Mouse (Mus musculus) layer of hippocampus, postnatal 14 days (tissue): ENCODE data around the gene Ctxn1. TPM values are rescaled to one million over a fixed set of nuclear protein-coding genes. Genes with fewer than 3 reads are reported as not detected.

Experiments
- DNase-seq, 2 experiments: peaks; one replicate each; pipeline ENCODE4 v3.0.0; 2021 to 2022; ENCODE audit warnings: low spot score in 2 of 2, mixed read lengths in 1 of 2
- total RNA-seq, 2 experiments: library from RNA; stranded (reverse); gene quantifications; 2 replicates each; pipeline ENCODE4 v1.2.3; 2021

The Ctxn1 gene
- total RNA-seq, 2 experiments from 2014 or later: 431 to 433 TPM

- DNase-seq: no peak
These were observed 42.8 kb downstream of the Ctxn1 start for GRCm38 (mm10) chr8:4216296-4216695.

- no peak for DNase-seq
These were observed 44.8 kb downstream of the Ctxn1 start for GRCm38 (mm10) chr8:4214006-4214980.

- no peak for DNase-seq
These were observed 45.7 kb downstream of the Ctxn1 start for GRCm38 (mm10) chr8:4213210-4214005.

- no peak for DNase-seq
These were observed 46.3 kb downstream of the Ctxn1 start for GRCm38 (mm10) chr8:4212809-4213209.

GRCm38 (mm10) chr8:4211097-4211496 lies 48.0 kb downstream of the Ctxn1 start:
- no peak for DNase-seq

Other genes starting within 250 kb of the Ctxn1 start
- under 1 TPM in 1 of 2 experiments, not detected in 1; 0.46 TPM for gene Cd209f, start 153.4 kb downstream of the Ctxn1 start, total RNA-seq
- not detected for gene Cd209g, start 125.2 kb downstream of the Ctxn1 start, total RNA-seq
- gene Evi5l, start 92.7 kb downstream of the Ctxn1 start, total RNA-seq: 100 to 1,000 TPM; 110 to 121 TPM
- 10 to 100 TPM; 44.3 to 50.3 TPM for gene Prr36, start 41.8 kb downstream of the Ctxn1 start, total RNA-seq
- gene Lrrc8e, start 32.4 kb downstream of the Ctxn1 start, total RNA-seq: under 1 TPM in 1 of 2 experiments, not detected in 1; 0.07 TPM
- 10 to 100 TPM; 81.2 to 84.5 TPM for gene Map2k7, start 20.5 kb downstream of the Ctxn1 start, total RNA-seq
- gene Gm49320, start 20.4 kb downstream of the Ctxn1 start, total RNA-seq: under 1 TPM in 1 of 2 experiments, not detected in 1; 0.14 TPM
- gene Tgfbr3l, start 11.1 kb downstream of the Ctxn1 start, total RNA-seq: 10 to 100 TPM in 1 of 2 experiments, 1 to 10 TPM in 1; 7.5 to 10.6 TPM
- 10 to 100 TPM; 23.8 to 26.2 TPM for gene Snapc2, start 6.2 kb downstream of the Ctxn1 start, total RNA-seq
- 10 to 100 TPM; 69.2 to 70.7 TPM for gene Timm44, start 16.6 kb upstream of the Ctxn1 start, total RNA-seq
- 10 to 100 TPM; 23.4 to 30.7 TPM for gene Ccl25, start 65.9 kb upstream of the Ctxn1 start, total RNA-seq
- 10 to 100 TPM; 75.5 to 79.0 TPM for gene Elavl1, start 66.1 kb upstream of the Ctxn1 start, total RNA-seq
- 10 to 100 TPM; 36.5 to 40.6 TPM for gene Cers4, start 233.8 kb upstream of the Ctxn1 start, total RNA-seq